Mouse (Mus musculus) liver, embryonic 14.5 days (tissue): Measurements from ENCODE around the gene Ang.

ENCODE experiments used
- CTCF ChIP-seq: IDR thresholded peaks from 2 replicates; pipeline ENCODE4 v1.5.1; 2016; ENCODE audit warnings: antibody characterized with exemption, low read depth, control low read depth
- EP300 ChIP-seq: IDR thresholded peaks from 2 replicates; pipeline ENCODE4 v1.6.1; 2016; ENCODE audit warnings: antibody characterized with exemption, low read depth

GRCm38 (mm10) chr14:51129624-51129975 lies 38.6 kb downstream of the Ang start:
- TF ChIP-seq CTCF (no peak), EP300 (no peak)
